Mouse (Mus musculus): ENCODE measurements around the gene Tmem91. TPM values are rescaled to one million over a fixed set of nuclear protein-coding genes. Genes with fewer than 3 reads are reported as not detected.
"Not testable (repeated sequence)": the region's sequence is repeated elsewhere in the genome, so short reads cannot be mapped to it uniquely, and the experiment has no call there.

Tmem91 gene
- polyA plus RNA-seq (2012; rRNA removed), result 27.2 and 27.4 TPM in 2 replicates

DNA sequence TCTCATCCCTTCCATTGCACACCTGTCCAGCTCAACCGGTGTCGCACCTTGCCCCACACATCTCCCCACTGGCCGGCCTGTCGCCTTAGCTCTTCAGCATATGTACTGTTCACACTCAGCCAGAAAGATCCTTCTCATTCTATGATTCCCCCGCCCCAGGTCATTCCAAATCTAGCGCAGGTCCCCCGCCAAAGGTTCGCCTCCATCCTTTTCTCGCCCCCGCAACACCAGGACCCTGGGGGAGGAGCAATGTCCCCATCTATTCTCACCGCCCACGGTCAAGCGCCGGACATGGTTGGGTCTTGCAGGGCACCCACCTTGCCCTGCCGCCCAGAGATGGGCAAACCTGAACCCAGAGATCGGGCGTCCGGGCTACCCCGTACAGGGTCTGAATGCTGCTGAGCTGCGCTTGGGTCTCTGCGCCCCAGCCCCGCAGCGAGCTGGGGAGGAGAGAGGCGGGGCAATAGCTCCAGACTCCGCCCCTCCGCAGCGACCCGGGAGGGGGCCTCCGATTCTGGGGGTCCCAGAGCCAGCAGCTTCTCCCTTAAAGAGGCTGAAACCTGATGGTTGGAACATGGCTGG is at the start of gene Tmem91:
Gene Tmem91, minus strand, starts transcription at position 448 of the 582 bp plus-strand sequence.
- Histone ChIP-seq H3K27ac (ENCODE audit: insufficient read depth, low read length) (no peak within 1 kb of the TSS), H3K4me3 (replicated peaks; ENCODE audit: insufficient read depth, low read depth, low read length) (peak within 1 kb of the TSS; percentile 18), H3K4me1 (ENCODE audit: control insufficient read depth, insufficient read depth, low read length) (peaks cover 15% of the 10 kb centered on the region; the same call in 1 of the 2 replicates), H3K27me3 (ENCODE audit: control insufficient read depth, insufficient read depth, low read length) (no peaks in the 10 kb centered on the region; the same call in 1 of the 2 replicates)
- peak in 1 of 2 experiments; percentile 31 for DNase-seq
- TF ChIP-seq CTCF (IDR thresholded peaks at IDR 0.05; ENCODE audit: borderline replicate concordance, insufficient read depth, low read depth, low read length), result no peak
- no peak for TF ChIP-seq POLR2A (IDR thresholded peaks at IDR 0.05; ENCODE audit: borderline replicate concordance, insufficient read depth, low read length)
- 2% methylated on average over 29 of the region's 29 CpGs for WGBS

DNA sequence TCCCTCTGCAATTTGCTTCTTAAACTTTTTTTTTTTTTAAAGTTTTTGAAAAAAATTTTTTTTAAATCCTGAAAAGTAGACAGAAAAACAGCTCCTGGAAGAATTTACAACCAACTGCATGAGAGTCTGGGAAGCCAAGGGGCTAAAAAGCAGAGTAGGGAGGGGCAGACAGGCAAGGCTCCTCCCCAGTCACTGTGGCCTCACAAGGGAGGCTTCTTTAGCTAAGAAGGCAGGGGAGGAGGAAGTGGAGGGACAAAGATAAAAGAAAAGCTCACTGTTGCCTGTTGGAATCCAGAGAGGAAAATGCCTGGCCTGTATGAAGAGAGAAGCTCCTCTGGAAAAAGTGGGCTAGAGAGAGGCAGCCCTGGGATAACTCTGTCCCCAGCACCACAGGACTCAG is 46.8 kb upstream of the Tmem91 start:
- H3K27ac ChIP-seq (ENCODE audit: insufficient read depth, low read length); H3K4me1 ChIP-seq (ENCODE audit: control insufficient read depth, insufficient read depth, low read length); H3K4me3 ChIP-seq (replicated peaks; ENCODE audit: insufficient read depth, low read depth, low read length); DNase-seq; H3K27me3 ChIP-seq (ENCODE audit: control insufficient read depth, insufficient read depth, low read length): not testable (repeated sequence)

DNA sequence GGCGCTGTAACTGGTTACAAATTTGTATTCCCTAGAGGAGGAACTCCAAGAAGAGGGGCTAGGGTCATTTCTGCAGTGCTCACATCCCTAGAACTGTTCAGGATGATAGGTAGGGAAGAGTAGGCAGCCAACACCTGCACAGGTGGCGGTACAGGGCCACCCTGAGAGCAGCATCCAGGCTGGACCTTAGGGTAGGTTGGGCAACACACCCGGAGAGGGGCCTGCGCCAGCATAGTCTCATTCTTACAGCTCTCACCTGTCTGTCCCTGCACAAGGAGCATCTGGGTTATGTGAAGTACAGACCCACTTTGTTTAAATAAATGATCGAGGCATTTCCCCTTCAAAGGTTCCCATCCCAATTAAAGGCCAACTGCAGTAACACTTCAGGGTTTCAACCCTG is 45.8 kb upstream of the Tmem91 start:
- 86% methylated on average over 5 of the region's 5 CpGs for WGBS
- Histone ChIP-seq H3K4me3 (replicated peaks; ENCODE audit: insufficient read depth, low read depth, low read length) (no peak overlapping the region), H3K27me3 (ENCODE audit: control insufficient read depth, insufficient read depth, low read length) (no peaks in the 10 kb centered on the region), H3K27ac (ENCODE audit: insufficient read depth, low read length) (no peak overlapping the region), H3K4me1 (ENCODE audit: control insufficient read depth, insufficient read depth, low read length) (no peaks in the 10 kb centered on the region)
- TF ChIP-seq POLR2A (IDR thresholded peaks at IDR 0.05; ENCODE audit: borderline replicate concordance, insufficient read depth, low read length), result no peak
- no peak for TF ChIP-seq CTCF (IDR thresholded peaks at IDR 0.05; ENCODE audit: borderline replicate concordance, insufficient read depth, low read depth, low read length)
- no peak for DNase-seq

DNA sequence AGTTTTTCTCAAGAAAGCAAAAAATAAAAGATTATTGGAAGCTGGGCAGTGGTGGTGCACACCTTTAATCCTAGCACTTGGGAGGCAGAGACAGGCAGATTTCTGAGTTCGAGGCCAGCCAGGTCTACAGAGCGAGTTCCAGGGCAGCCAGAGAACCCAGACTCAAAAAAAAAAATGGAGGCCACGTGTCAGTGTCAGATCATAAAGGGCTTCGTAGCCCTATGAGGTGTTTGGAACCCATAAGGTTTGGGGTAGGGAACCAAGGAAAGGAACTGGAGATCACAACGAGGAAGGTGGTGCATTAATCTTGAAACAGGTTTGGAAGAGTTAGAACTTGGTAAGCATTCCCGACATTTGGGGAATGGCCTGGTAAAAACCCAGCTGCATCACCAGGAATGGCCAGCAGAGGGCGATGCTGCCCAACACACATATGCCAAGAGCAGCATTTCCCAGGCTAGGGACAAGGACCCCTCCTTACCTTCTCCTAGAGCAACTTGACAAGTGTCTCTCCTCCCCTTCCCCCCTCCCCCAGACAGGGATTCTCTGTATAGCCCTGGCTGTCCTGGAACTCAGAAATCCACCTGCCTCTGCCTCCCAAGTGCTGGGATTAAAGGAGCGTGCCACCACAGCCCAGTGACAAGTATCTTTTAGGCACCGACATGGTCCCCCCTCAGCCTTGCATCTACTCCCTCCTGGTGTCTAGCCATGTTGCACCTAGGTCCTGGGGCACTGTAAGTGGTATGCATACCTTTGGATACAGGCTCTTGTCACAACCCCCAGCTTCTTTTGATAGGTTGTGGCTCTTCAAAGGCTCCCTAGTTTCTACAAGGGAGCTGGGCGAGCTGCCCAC is 45.0 kb upstream of the Tmem91 start:
- 55% methylated on average over 10 of the region's 10 CpGs for WGBS
- H3K4me1 ChIP-seq (ENCODE audit: control insufficient read depth, insufficient read depth, low read length), result no peaks in the 10 kb centered on the region
- DNase-seq, result peak; percentile 65 to 82
- TF ChIP-seq POLR2A (IDR thresholded peaks at IDR 0.05; ENCODE audit: borderline replicate concordance, insufficient read depth, low read length), result no peak
- TF ChIP-seq CTCF (IDR thresholded peaks at IDR 0.05; ENCODE audit: borderline replicate concordance, insufficient read depth, low read depth, low read length), result peak; percentile 92
- H3K27ac ChIP-seq (ENCODE audit: insufficient read depth, low read length), result no peak overlapping the region
- no peak overlapping the region for H3K4me3 ChIP-seq (replicated peaks; ENCODE audit: insufficient read depth, low read depth, low read length)
- H3K27me3 ChIP-seq (ENCODE audit: control insufficient read depth, insufficient read depth, low read length), result no peaks in the 10 kb centered on the region

DNA sequence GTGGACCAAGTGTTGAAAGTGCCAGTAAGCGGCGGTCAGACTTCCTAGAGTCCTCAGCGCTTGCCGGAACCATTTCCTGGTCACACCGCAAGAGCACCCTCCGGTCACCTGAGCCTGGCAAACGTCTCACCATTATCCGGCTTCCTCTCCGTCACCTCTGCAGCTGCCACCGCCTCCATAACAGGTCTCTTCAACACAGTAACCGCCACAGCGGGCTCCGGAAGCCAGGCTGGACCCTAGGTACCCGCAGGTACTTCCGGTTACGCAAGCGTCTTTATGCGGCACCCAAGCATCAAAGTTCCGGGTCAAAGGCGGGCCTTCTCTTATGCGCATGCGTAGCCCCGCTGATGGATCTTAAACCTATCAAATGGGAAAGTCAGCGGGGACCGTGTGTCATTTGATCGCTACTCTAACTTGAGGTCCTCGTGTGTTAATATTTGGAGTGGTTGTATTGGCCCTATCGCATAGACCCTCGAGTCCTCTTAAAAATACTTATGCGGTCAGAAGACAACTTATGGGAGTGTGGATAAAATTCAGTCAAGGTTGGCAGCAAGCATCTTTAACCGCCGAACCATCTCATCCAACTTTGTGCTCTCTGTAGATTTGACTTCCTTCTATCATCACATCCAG is 43.9 kb upstream of the Tmem91 start, which contains the start of gene Ccdc97:
Gene Ccdc97, minus strand, starts transcription at position 301 of the 630 bp plus-strand sequence.
- 2% methylated on average over 32 of the region's 32 CpGs for WGBS
- TF ChIP-seq CTCF (IDR thresholded peaks at IDR 0.05; ENCODE audit: borderline replicate concordance, insufficient read depth, low read depth, low read length) (no peak), POLR2A (IDR thresholded peaks at IDR 0.05; ENCODE audit: borderline replicate concordance, insufficient read depth, low read length) (peak; percentile 69; the same call in 1 of the 2 replicates)
- H3K27ac ChIP-seq (ENCODE audit: insufficient read depth, low read length), result peak within 1 kb of the TSS; percentile 58
- H3K27me3 ChIP-seq (ENCODE audit: control insufficient read depth, insufficient read depth, low read length), result no peaks in the 10 kb centered on the region
- H3K4me3 ChIP-seq (replicated peaks; ENCODE audit: insufficient read depth, low read depth, low read length), result peak within 1 kb of the TSS; percentile 54
- H3K4me1 ChIP-seq (ENCODE audit: control insufficient read depth, insufficient read depth, low read length), result no peaks in the 10 kb centered on the region
- peak; percentile 95 for DNase-seq

DNA sequence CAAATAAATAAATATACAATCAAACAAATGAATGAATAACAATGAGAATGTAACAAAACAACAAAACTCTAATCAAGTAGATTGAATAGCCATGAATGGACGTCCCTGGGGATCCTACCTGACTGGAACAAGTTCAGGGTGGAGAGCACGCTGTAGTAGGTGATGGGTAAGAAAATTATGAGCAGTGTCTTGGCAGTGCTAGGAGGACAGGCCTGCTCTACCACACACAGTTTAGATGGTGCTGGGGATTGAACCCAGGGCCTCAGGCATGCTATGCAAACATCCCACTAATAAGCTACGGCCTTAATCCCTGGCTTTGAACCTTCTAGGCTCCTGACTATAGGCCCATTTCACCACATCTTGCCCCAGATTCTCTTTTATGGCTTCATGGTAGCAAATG is 42.5 kb upstream of the Tmem91 start:
- TF ChIP-seq CTCF (IDR thresholded peaks at IDR 0.05; ENCODE audit: borderline replicate concordance, insufficient read depth, low read depth, low read length) (no peak), POLR2A (IDR thresholded peaks at IDR 0.05; ENCODE audit: borderline replicate concordance, insufficient read depth, low read length) (no peak)
- Histone ChIP-seq H3K4me1 (ENCODE audit: control insufficient read depth, insufficient read depth, low read length) (peaks cover 2% of the 10 kb centered on the region), H3K27ac (ENCODE audit: insufficient read depth, low read length) (no peak overlapping the region), H3K4me3 (replicated peaks; ENCODE audit: insufficient read depth, low read depth, low read length) (no peak overlapping the region), H3K27me3 (ENCODE audit: control insufficient read depth, insufficient read depth, low read length) (no peaks in the 10 kb centered on the region)
- WGBS, result 90% methylated on average over 3 of the region's 3 CpGs
- DNase-seq, result no peak

DNA sequence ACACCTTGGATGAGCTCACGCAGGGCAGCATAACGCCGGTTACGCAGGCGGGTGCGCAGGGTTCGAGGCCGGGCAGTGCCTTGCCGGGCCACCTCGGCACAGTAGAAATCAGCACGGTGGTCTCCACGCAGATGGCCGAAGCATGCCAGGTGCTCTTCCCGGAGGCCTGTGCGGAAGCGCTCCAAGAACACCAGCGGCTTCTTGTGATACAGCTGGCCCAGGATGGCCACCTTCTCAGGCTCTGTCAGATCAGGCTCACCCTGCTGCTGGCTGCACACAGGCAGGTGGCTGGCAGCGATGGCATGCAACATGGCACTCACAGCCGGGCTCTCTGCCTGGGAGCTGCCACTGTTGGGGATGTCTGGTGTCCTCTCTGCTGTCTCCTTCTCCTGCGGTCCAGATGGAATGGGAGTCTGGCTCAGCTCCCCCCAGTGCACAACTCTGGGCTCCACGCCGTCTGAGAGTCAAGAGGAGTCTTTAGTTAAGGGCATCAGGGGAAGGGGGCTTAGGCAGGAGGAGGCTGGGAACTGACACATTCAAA is 40.8 kb upstream of the Tmem91 start:
- no peak overlapping the region for H3K27ac ChIP-seq (ENCODE audit: insufficient read depth, low read length)
- TF ChIP-seq CTCF (IDR thresholded peaks at IDR 0.05; ENCODE audit: borderline replicate concordance, insufficient read depth, low read depth, low read length) (no peak), POLR2A (IDR thresholded peaks at IDR 0.05; ENCODE audit: borderline replicate concordance, insufficient read depth, low read length) (no peak)
- peaks cover 17% of the 10 kb centered on the region for H3K4me1 ChIP-seq (ENCODE audit: control insufficient read depth, insufficient read depth, low read length)
- no peaks in the 10 kb centered on the region for H3K27me3 ChIP-seq (ENCODE audit: control insufficient read depth, insufficient read depth, low read length)
- WGBS, result 77% methylated on average over 22 of the region's 22 CpGs
- no peak for DNase-seq
- no peak overlapping the region for H3K4me3 ChIP-seq (replicated peaks; ENCODE audit: insufficient read depth, low read depth, low read length)
